Mouse (Mus musculus) liver, embryonic 16.5 days (tissue): Measurements from ENCODE around the gene Taf1d. TPM values are rescaled to one million over a fixed set of nuclear protein-coding genes. Genes with fewer than 3 reads are reported as not detected.
A peak's percentile ranks its signal among the peaks of the same experiment; 100 is the strongest.

Experiments used
- ATAC-seq: fragments of 200-750 bp; cut with Nextera tagmentation; 2 replicates; pipeline ENCODE4 v1.8.0; 2017; ENCODE audit warnings: low read depth, mild to moderate bottlenecking, moderate number of reproducible peaks, moderate library complexity
- H3K27ac ChIP-seq: fragments of 300-500 bp; sonication (generic); 2 replicates; pipeline ENCODE4 v1.5.1; 2014; ENCODE audit warnings: mild to moderate bottlenecking, low read length
- H3K27me3 ChIP-seq: fragments of 300-500 bp; sonication (generic); 2 replicates; pipeline ENCODE4 v1.6.1; 2014; ENCODE audit warnings: low read depth, low read length, mixed read lengths; ENCODE audit not compliant: control insufficient read depth, insufficient read depth
- H3K36me3 ChIP-seq: fragments of 300-500 bp; sonication (generic); 2 replicates; pipeline ENCODE4 v1.6.1; 2014; ENCODE audit warnings: mild to moderate bottlenecking; ENCODE audit not compliant: control insufficient read depth, insufficient read depth
- H3K4me1 ChIP-seq: fragments of 300-500 bp; sonication (generic); 2 replicates; pipeline ENCODE4 v1.6.1; 2014; ENCODE audit warnings: low read depth, low read length, mixed read lengths; ENCODE audit not compliant: control insufficient read depth
- H3K4me2 ChIP-seq: fragments of 300-500 bp; sonication (generic); 2 replicates; pipeline ENCODE4 v1.6.1; 2014; ENCODE audit warnings: low read depth, low read length, mixed read lengths
- H3K4me3 ChIP-seq: fragments of 300-500 bp; sonication (generic); 2 replicates; pipeline ENCODE4 v1.5.1; 2014; ENCODE audit warnings: low read depth, mild to moderate bottlenecking, low read length
- H3K9ac ChIP-seq: fragments of 300-500 bp; sonication (generic); 2 replicates; pipeline ENCODE4 v1.6.1; 2014; ENCODE audit warnings: low read depth, low read length
- H3K9me3 ChIP-seq: fragments of 300-500 bp; sonication (generic); replicated peaks from 2 replicates; pipeline ENCODE4 v1.6.1; 2016; ENCODE audit warnings: low read length; ENCODE audit not compliant: control insufficient read depth
- WGBS: fragments of 180-500 bp; shearing (Covaris S2); extraction: QIAGEN DNeasy Blood & Tissue Kit; methylation state at CpG from one replicate; pipeline ENCODE4 v1.1.7; 2014; ENCODE audit not compliant: insufficient replicate concordance; 5-methylcytosine and 5-hydroxymethylcytosine counted together
- polyA plus RNA-seq: library from polyadenylated mRNA; unstranded; fragments of >200 nt; fragmentation: Nextera tagmentation; extraction: Ambion mirVana; gene quantifications from 2 replicates; pipeline ENCODE4 v1.2.1, GENCODE M21; 2015

Gene Taf1d
- 21.3 and 21.5 TPM in 2 replicates for polyA plus RNA-seq

DNA sequence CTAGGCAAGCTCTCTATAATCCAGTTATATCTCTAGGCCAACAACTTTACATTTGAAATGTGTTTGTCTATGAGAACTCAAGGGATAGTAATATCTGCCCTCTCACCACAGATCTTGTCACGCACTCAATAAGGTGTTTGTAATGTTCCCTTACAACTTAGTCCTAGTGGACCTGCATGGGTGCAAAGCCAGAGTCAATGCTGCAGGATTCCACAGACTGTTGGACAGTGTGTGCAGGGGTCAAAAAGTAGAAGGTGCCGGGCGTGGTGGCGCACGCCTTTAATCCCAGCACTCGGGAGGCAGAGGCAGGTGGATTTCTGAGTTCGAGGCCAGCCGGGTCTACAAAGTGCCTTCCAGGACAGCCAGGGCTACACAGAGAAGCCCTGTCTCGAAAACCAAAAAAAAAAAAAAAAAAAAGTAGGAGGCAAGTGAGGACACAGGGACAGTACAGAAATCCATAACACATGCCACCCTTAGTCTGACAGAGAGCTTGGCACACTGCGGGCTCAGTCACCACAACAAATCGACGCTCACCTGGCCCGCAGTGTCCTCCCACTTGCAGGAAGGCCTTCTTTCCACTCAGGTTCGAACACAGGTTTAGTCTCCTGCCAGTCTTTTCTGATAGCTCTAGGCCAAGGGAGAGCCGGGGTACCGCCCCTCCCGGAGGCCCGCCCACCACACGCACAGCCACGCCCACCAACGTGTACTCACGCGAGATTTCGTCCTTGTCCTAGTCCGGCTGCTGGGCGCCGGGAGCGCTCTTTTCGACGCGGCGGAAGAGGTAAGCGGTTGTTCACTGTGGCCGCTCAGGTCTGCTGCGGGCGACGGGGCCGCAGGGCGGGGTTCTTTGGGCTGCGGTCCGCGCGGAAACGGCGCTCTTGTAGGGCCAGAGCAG lies at the start of gene Taf1d:
Gene Taf1d, plus strand, starts transcription at position 712 of the 895 bp plus-strand sequence.
- Histone ChIP-seq H3K9ac (peak within 1 kb of the TSS; percentile 94), H3K27ac (peak within 1 kb of the TSS; percentile 93), H3K4me1 (peaks cover 25% of the 10 kb centered on the region), H3K4me2 (peak within 1 kb of the TSS; percentile 95), H3K27me3 (no peaks in the 10 kb centered on the region), H3K9me3 (no peaks in the 10 kb centered on the region), H3K4me3 (peak within 1 kb of the TSS; percentile 93), H3K36me3 (peaks cover 17% of the 10 kb centered on the region)
- 9% methylated on average over 45 of the region's 45 CpGs for WGBS
- ATAC-seq: peak; percentile 93

DNA sequence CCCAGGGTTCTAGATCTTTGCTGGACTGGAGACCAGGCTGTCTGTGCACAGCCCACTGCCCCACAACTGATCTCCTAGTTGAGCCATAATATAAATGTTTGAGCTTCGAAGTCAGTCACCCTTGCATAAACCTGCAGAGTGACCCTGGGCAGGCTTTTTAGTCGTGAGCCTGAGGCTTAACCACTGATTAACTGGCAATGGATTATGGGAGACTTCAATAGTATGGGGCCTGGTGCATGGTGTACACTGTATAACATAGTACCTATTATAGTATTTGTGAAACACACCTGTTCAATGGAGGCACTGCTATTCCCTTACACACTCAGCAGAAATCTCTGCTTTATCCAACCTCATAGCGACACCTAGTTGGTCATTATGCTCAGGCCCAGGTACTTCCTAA lies 49.8 kb upstream of the Taf1d start:
- Histone ChIP-seq H3K4me1 (no peaks in the 10 kb centered on the region), H3K27me3 (no peaks in the 10 kb centered on the region), H3K9ac (no peak overlapping the region), H3K36me3 (peaks cover 7% of the 10 kb centered on the region), H3K9me3 (no peaks in the 10 kb centered on the region), H3K4me3 (no peak overlapping the region), H3K4me2 (no peak overlapping the region), H3K27ac (no peak overlapping the region)
- no peak for ATAC-seq
- 59% methylated on average over 3 of the region's 3 CpGs for WGBS

DNA sequence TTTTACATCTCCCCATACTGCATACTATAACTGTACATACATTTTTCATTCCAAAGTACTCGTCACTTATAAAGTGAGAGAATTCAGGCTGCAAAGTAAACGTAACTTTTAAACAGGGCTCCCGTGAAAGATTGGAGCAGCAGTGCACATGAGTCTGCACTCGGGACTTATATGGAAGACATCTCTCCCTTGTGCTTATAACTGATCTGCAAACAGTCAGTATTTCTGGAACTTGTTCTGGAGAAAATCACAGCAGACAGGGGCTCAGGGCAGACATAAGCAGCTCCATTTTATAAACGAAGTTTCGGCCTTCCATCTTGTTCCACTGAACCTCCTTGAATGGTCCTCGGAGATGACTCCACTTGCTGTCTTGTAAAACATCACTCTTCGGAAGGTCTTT lies 44.0 kb upstream of the Taf1d start:
- no peak for ATAC-seq

DNA sequence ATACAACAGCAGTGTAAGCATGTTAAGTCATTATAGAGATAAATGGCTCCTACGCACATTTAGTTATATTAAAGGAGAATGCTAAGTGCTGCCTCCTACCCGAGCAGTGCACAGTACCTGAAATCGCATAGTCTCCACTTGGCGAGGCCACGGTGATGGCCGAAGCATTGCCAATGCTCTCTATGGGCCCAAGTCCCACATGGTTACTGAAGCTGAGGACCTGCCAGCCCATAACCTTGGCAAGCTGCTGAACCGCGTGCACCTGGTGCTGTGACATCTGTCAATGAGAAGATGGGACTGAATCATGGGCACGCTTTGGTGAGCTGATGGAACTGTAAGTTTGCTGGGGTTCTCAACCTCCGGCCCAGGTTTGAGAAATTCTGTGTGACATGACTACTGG lies 42.5 kb upstream of the Taf1d start:
- no peak overlapping the region for H3K4me2 ChIP-seq
- 81% methylated on average over 10 of the region's 10 CpGs for WGBS
- no peaks in the 10 kb centered on the region for H3K4me1 ChIP-seq
- no peak overlapping the region for H3K27ac ChIP-seq
- H3K36me3 ChIP-seq: peaks cover 50% of the 10 kb centered on the region
- no peaks in the 10 kb centered on the region for H3K9me3 ChIP-seq
- H3K27me3 ChIP-seq: no peaks in the 10 kb centered on the region
- no peak overlapping the region for H3K4me3 ChIP-seq
- no peak overlapping the region for H3K9ac ChIP-seq
- ATAC-seq: no peak

More for the DNA sequence above, 44.0 kb upstream of the Taf1d start:
- H3K27ac ChIP-seq: no peak overlapping the region
- H3K9me3 ChIP-seq: no peaks in the 10 kb centered on the region
- no peak overlapping the region for H3K4me3 ChIP-seq
- H3K9ac ChIP-seq: no peak overlapping the region
- peaks cover 40% of the 10 kb centered on the region for H3K36me3 ChIP-seq
- no peak overlapping the region for H3K4me2 ChIP-seq
- H3K4me1 ChIP-seq: no peaks in the 10 kb centered on the region
- no peaks in the 10 kb centered on the region for H3K27me3 ChIP-seq
- 76% methylated on average over 8 of the region's 8 CpGs for WGBS

DNA sequence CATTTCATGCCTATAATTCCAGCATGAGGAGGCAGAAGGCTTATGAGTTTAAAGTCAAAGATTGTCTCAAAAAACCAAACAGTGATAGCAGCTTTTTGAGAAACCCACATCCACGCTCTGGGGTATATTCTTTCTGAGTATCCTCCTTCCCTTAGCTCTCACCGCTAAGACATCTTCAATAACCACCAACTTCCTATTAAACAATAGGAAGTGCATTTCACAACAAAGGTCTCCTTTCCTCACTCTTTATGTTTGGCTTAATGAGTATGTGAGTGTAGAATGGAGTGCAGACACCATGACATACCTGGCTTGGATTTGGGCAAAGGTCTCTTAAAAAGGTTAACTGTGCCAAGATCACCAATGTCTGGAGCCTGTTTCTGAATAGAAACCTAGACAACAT lies 32.0 kb upstream of the Taf1d start:
- Histone ChIP-seq H3K4me3 (no peak overlapping the region), H3K36me3 (peaks cover 52% of the 10 kb centered on the region), H3K4me1 (peaks cover 7% of the 10 kb centered on the region), H3K9me3 (no peaks in the 10 kb centered on the region), H3K27ac (no peak overlapping the region), H3K9ac (no peak overlapping the region), H3K27me3 (no peaks in the 10 kb centered on the region), H3K4me2 (no peak overlapping the region)
- no peak for ATAC-seq
- WGBS: 74% methylated on average over 2 of the region's 2 CpGs

DNA sequence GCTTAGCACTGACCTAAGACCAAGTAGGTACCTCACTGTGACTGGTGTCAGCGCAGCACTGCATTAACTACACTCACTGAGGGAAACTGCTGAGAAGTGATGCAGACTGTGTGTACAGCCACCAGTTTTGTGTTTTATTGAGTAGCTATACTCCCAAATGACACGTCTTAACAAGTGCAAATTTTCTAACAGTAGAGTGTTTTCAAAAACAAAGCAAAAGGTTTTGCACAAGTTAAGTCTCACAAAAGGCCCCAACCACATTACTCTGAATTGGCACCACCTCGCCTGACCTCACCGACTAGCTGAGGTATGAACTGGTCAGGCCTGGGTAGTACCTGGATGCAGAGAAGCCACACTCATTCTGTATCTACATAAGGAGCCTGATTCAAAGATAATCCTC lies 29.2 kb upstream of the Taf1d start:
- Histone ChIP-seq H3K27me3 (no peaks in the 10 kb centered on the region), H3K9me3 (no peaks in the 10 kb centered on the region), H3K4me2 (no peak overlapping the region), H3K9ac (no peak overlapping the region), H3K4me1 (peaks cover 16% of the 10 kb centered on the region), H3K27ac (no peak overlapping the region), H3K4me3 (no peak overlapping the region), H3K36me3 (peaks cover 41% of the 10 kb centered on the region)
- 83% methylated on average over 4 of the region's 4 CpGs for WGBS
- ATAC-seq: no peak

DNA sequence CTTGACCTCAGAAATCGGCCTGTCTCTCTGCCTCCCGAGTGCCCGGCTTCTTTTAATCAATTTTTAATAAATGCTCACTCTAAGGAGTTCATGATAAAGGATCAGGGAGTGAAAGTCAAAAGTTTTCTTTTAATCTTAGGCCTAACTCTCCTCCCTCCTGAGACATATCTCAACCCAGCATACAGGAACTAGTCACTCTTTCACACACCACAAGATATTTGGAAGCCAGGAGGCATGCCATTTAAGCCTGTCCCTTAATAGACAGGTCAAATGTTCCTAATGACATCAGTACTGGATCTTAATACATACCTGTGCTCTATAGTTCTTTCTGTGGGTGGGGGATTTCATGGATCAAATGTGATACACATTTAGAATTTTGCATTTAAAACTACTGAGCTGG lies 27.7 kb upstream of the Taf1d start:
- Histone ChIP-seq H3K9me3 (no peaks in the 10 kb centered on the region), H3K9ac (0 out of 2 replicates have a peak overlapping the region, but pooled peaks have one; percentile 18), H3K27ac (no peak overlapping the region), H3K4me1 (peaks cover 16% of the 10 kb centered on the region), H3K27me3 (no peaks in the 10 kb centered on the region), H3K36me3 (peaks cover 28% of the 10 kb centered on the region), H3K4me3 (no peak overlapping the region), H3K4me2 (peak overlapping the region; percentile 72)
- 66% methylated on average over 3 of the region's 3 CpGs for WGBS
- no peak for ATAC-seq

DNA sequence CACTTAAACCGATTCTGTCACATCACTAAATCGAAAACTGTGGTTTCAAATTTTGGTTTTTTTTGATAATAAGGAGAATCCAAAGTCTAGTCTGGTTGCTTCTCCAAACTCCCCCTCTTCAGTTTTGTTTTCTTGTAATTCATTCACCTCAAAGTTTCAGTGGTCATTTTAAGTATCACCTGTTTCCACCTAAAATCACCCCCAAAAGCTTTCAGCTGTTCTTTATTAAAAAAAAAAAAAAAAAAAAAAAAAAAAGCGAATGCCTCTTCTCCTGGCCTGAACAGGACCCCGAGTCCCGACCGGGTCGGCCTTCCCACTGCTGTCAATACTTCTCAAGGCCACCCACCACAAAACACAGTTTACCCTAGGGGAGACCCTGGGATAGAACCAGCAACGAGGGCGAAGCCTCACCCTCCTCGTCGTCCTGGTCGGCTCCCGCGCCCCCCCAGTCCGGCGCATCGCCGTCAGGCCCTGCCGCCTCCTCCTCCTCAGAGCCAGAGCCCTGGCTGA lies 26.8 kb upstream of the Taf1d start:
- 7% methylated on average over 19 of the region's 19 CpGs for WGBS
- no peak; the same call in 1 of the 2 replicates for ATAC-seq
- Histone ChIP-seq H3K4me3 (peak overlapping the region; percentile 98), H3K4me2 (peak overlapping the region; percentile 72), H3K36me3 (peaks cover 21% of the 10 kb centered on the region), H3K4me1 (peaks cover 16% of the 10 kb centered on the region), H3K27ac (peak overlapping the region; percentile 93), H3K9ac (peak overlapping the region; percentile 97), H3K27me3 (no peaks in the 10 kb centered on the region), H3K9me3 (no peaks in the 10 kb centered on the region)
